Mouse (Mus musculus): Measurements from ENCODE around the gene Baz1a. TPM values are rescaled to one million over a fixed set of nuclear protein-coding genes. Genes with fewer than 3 reads are reported as not detected.

Baz1a gene
- 252 to 283 TPM (median 268 TPM) in 4 replicates for total RNA-seq (2023; ENCODE audit: inconsistent age)

DNA sequence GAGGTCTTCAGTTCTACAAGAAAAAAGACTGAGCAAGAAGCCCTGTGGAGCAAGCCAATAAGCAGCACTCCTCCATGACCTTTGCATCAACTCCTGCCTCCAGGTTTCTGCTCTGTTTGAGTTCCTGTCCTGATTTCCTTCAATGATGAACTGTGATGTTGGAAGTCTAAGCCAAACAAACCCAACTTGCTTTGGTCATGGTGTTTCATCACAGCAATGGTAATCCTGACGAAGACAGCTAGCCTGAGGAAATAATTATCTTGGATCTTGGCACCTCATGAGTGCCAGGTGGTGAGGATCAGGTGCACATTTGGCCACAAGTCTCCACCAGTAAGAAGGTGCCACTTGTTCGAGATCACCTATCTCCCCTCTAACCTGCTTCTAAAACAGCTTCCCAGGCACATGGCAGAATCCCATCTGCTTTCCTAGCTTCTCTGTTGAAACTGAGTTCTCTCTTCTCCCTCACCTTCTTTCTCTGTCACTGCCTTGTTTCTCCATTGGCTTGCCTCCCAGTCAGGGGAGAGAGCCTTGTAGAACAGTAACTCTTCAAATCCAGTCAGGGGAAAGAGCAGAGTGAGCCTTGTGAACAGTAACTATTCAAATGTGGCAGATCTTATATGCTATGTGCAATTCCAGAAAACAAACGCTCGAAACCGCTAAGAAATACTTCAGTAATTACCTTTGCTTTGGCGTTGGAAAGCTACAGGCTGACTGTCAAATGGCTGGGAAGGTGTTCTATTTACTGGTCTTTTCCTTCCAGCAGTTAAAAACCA lies at the start of gene Baz1a:
Baz1a (minus strand) TSS at position 723 of the 773 bp plus-strand sequence.

DNA sequence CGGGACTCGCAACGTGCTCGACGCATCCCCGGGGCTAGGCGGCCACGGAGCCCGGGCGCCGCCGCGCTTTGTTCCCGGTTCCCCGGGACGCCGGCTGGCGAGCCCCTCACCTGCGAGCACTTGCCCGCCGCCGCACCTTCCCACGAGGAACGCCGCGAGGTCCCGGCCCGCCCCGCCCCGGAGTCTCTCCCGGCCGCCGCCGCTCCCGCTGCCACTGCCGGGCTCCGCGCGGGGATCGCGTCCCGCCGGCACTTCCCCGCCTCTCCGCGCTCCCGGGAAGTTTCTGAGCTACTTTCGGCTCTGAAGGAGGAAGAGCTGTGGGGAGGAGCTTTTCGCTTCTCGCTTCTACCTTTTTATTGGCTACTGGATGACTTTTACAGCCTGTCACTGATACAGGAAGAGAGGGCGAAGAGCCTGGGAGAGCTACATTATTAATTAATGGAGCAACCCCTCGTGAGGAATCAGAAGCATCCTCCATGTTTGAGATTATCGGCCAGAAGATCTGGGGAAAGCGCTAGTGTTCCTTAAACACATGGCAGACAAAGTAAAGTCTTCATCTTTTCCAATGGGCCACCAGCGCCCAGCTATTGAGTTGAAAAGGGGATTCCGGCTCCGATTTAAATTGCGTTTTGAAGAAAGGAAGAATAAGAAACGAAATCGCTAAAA lies 28.0 kb downstream of the Baz1a start, which contains the start of gene Gm20403:
Gm20403 (minus strand) TSS at position 478 of the 666 bp plus-strand sequence.

DNA sequence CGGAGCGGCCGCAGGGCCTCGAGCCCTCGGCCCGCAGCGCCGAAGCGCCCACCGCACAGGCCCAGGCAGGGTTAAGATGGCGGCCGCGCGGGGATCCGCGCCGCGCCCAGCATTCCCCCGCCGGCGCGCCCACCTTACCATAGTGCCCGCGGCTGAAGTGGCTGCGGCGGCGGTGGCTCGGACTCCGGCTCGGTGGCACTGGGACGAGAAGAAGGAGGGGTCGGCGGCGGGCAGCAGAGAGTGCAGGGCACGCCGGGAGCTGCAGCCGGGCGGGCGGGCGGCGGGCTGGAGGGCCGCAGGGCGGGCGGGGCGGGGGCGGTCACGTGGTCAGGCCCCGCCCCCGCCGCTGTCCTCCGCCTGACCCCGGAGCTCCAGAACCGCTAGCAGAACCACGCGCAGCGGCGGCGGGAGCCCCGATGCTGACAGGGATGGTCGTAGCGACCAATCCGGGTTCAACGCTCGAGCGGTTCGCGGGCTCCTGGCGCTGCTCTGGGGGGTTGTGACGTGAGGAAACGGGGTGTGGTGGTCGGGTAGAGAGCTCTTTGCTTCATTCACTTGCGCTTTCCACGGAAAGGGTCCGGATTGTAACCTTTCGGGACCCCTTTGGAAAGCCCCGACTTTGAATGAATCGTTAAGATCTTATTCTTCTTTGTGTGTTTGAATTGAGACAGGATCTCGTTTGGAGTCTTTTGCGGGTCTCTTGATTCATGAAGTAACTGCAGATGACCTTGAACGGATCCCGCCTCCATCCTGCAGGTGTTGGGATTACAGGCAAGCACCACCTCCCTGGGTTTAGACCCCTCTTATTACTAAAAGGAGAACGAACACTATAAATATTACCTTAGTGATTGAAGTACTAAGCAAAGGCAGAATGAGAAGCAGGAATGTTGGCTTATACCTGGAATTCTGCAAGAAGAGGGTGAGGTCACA lies 151.3 kb downstream of the Baz1a start, which contains the start of gene Cfl2:
Cfl2 (minus strand) TSS at position 272 of the 930 bp plus-strand sequence.

Other genes starting within 250 kb of the Baz1a start
- gene Snx6, start 218.6 kb downstream of the Baz1a start, total RNA-seq (2023; ENCODE audit: inconsistent age): 55.3 to 66.9 TPM (median 62.1 TPM) in 4 replicates
- gene Cfl2, start 151.5 kb downstream of the Baz1a start, total RNA-seq (2023; ENCODE audit: inconsistent age): 37.4 to 47.9 TPM (median 41.3 TPM) in 4 replicates
- gene Gm20403, start 27.8 kb downstream of the Baz1a start, total RNA-seq (2023; ENCODE audit: inconsistent age): not detected in 4 replicates
- 7.3 to 9.7 TPM (median 7.8 TPM) in 4 replicates for gene 2700097O09Rik, start 65.8 kb upstream of the Baz1a start, total RNA-seq (2023; ENCODE audit: inconsistent age)
- 67.9 to 78.7 TPM (median 77.6 TPM) in 4 replicates for gene Srp54a, start 65.9 kb upstream of the Baz1a start, total RNA-seq (2023; ENCODE audit: inconsistent age)
- 4.3 TPM in 1 of 4 replicates, not detected in the others for gene Fam177a, start 110.1 kb upstream of the Baz1a start, total RNA-seq (2023; ENCODE audit: inconsistent age)
- 30.4 to 49.8 TPM (median 39.3 TPM) in 4 replicates for gene Srp54b, start 140.8 kb upstream of the Baz1a start, total RNA-seq (2023; ENCODE audit: inconsistent age)
- gene 1700047I17Rik2, start 185.2 kb upstream of the Baz1a start, total RNA-seq (2023; ENCODE audit: inconsistent age): 4.9 to 12.6 TPM (median 9.7 TPM) in 4 replicates
- gene Srp54c, start 215.8 kb upstream of the Baz1a start, total RNA-seq (2023; ENCODE audit: inconsistent age): 24.4 to 29.6 TPM (median 29.4 TPM) in 4 replicates

Data from B cell, adult (primary cell).